Mouse (Mus musculus): ENCODE results near the gene Cpe.

DNA sequence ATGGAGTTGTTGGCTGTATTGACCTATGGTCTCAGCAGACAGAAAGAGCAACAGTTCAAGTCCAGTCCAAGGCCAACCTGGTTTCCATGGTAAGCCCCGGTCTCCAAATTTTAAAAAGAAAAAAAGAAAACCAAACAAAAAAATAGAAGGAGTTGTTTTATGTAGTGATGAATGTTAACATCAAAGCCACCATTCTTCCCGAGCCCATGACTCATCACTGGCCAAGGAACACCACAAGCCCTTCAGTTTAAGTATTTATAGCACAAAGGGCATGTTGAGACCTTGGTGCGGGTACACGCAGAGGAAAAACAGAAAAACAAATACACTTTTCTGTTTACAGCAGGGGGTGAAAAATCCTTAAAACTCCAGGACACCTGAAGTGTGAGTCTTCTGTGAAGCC lies 49.5 kb downstream of the Cpe start:
- TF ChIP-seq CTCF (IDR thresholded peaks at IDR 0.05; ENCODE audit: low read depth, low read length) (no peak), POLR2A (IDR thresholded peaks at IDR 0.05; ENCODE audit: extremely low read depth, insufficient read depth, low read length) (no peak)

Measured in liver, adult 2 months (tissue).